Mouse (Mus musculus): ENCODE data around the gene Pdpn. TPM values are rescaled to one million over a fixed set of nuclear protein-coding genes. Genes with fewer than 3 reads are reported as not detected.

Pdpn gene
- polyA plus RNA-seq, 1 experiment: 44.8 TPM

GRCm38 (mm10) chr4:143280166-143280565 lies 19.2 kb downstream of the Pdpn start:
- TF ChIP-seq CTCF (IDR thresholded peaks at IDR 0.05; ENCODE audit: insufficient read depth, low read length) (0 out of 2 replicates have a peak, but pooled peaks have one; percentile 16), POLR2A (IDR thresholded peaks at IDR 0.05; ENCODE audit: borderline replicate concordance, extremely low read depth, low read depth, low read length) (no peak)
- H3K4me3 ChIP-seq (replicated peaks; ENCODE audit: extremely low read depth, low read depth, low read length): no peak overlapping the region
- WGBS: 86% methylated on average over 3 of the region's 3 CpGs
- H3K4me1 ChIP-seq (ENCODE audit: control insufficient read depth, insufficient read depth, low read length): no peaks in the 10 kb centered on the region; the same call in 1 of the 2 replicates
- peak; percentile 28 for DNase-seq

GRCm38 (mm10) chr4:143279661-143280060 lies 19.7 kb downstream of the Pdpn start:
- 54% methylated on average over 12 of the region's 12 CpGs for WGBS
- Histone ChIP-seq H3K4me3 (replicated peaks; ENCODE audit: extremely low read depth, low read depth, low read length) (no peak overlapping the region), H3K4me1 (ENCODE audit: control insufficient read depth, insufficient read depth, low read length) (no peaks in the 10 kb centered on the region; the same call in 1 of the 2 replicates)
- no peak for DNase-seq
- TF ChIP-seq POLR2A (IDR thresholded peaks at IDR 0.05; ENCODE audit: borderline replicate concordance, extremely low read depth, low read depth, low read length) (no peak), CTCF (IDR thresholded peaks at IDR 0.05; ENCODE audit: insufficient read depth, low read length) (no peak)

GRCm38 (mm10) chr4:143279016-143279415 lies 20.3 kb downstream of the Pdpn start:
- Histone ChIP-seq H3K4me3 (replicated peaks; ENCODE audit: extremely low read depth, low read depth, low read length) (no peak overlapping the region), H3K4me1 (ENCODE audit: control insufficient read depth, insufficient read depth, low read length) (no peaks in the 10 kb centered on the region; the same call in 1 of the 2 replicates)
- no peak for DNase-seq
- 80% methylated on average over 5 of the region's 5 CpGs for WGBS
- TF ChIP-seq POLR2A (IDR thresholded peaks at IDR 0.05; ENCODE audit: borderline replicate concordance, extremely low read depth, low read depth, low read length) (no peak), CTCF (IDR thresholded peaks at IDR 0.05; ENCODE audit: insufficient read depth, low read length) (no peak)

GRCm38 (mm10) chr4:143278429-143278871 lies 20.9 kb downstream of the Pdpn start:
- no peak overlapping the region for H3K4me3 ChIP-seq (replicated peaks; ENCODE audit: extremely low read depth, low read depth, low read length)
- TF ChIP-seq CTCF (IDR thresholded peaks at IDR 0.05; ENCODE audit: insufficient read depth, low read length) (no peak), POLR2A (IDR thresholded peaks at IDR 0.05; ENCODE audit: borderline replicate concordance, extremely low read depth, low read depth, low read length) (no peak)
- DNase-seq: no peak
- H3K4me1 ChIP-seq (ENCODE audit: control insufficient read depth, insufficient read depth, low read length): no peaks in the 10 kb centered on the region; the same call in 1 of the 2 replicates
- 32% methylated on average over 14 of the region's 14 CpGs for WGBS

GRCm38 (mm10) chr4:143277319-143277718 lies 22.0 kb downstream of the Pdpn start:
- 83% methylated on average over 6 of the region's 6 CpGs for WGBS
- no peak for TF ChIP-seq POLR2A (IDR thresholded peaks at IDR 0.05; ENCODE audit: borderline replicate concordance, extremely low read depth, low read depth, low read length)
- TF ChIP-seq CTCF (IDR thresholded peaks at IDR 0.05; ENCODE audit: insufficient read depth, low read length): no peak
- no peaks in the 10 kb centered on the region; the same call in 1 of the 2 replicates for H3K4me1 ChIP-seq (ENCODE audit: control insufficient read depth, insufficient read depth, low read length)
- no peak for DNase-seq
- H3K4me3 ChIP-seq (replicated peaks; ENCODE audit: extremely low read depth, low read depth, low read length): no peak overlapping the region

- 70% methylated on average over 6 of the region's 6 CpGs for WGBS
- no peaks in the 10 kb centered on the region for H3K4me1 ChIP-seq (ENCODE audit: control insufficient read depth, insufficient read depth, low read length)
Measured at GRCm38 (mm10) chr4:143271571-143271970, 27.8 kb downstream of the Pdpn start.

GRCm38 (mm10) chr4:143270903-143271302 lies 28.5 kb downstream of the Pdpn start:
- 50% methylated on average over 3 of the region's 3 CpGs for WGBS
- no peak for DNase-seq
- no peak overlapping the region for H3K4me3 ChIP-seq (replicated peaks; ENCODE audit: extremely low read depth, low read depth, low read length)
- no peaks in the 10 kb centered on the region for H3K4me1 ChIP-seq (ENCODE audit: control insufficient read depth, insufficient read depth, low read length)
- TF ChIP-seq POLR2A (IDR thresholded peaks at IDR 0.05; ENCODE audit: borderline replicate concordance, extremely low read depth, low read depth, low read length) (no peak), CTCF (IDR thresholded peaks at IDR 0.05; ENCODE audit: insufficient read depth, low read length) (no peak)

More at GRCm38 (mm10) chr4:143271571-143271970, 27.8 kb downstream of the Pdpn start:
- H3K4me3 ChIP-seq (replicated peaks; ENCODE audit: extremely low read depth, low read depth, low read length): no peak overlapping the region
- DNase-seq: no peak
- TF ChIP-seq POLR2A (IDR thresholded peaks at IDR 0.05; ENCODE audit: borderline replicate concordance, extremely low read depth, low read depth, low read length) (no peak), CTCF (IDR thresholded peaks at IDR 0.05; ENCODE audit: insufficient read depth, low read length) (no peak)

- no peak for TF ChIP-seq POLR2A (IDR thresholded peaks at IDR 0.05; ENCODE audit: borderline replicate concordance, extremely low read depth, low read depth, low read length)
- no peak for TF ChIP-seq CTCF (IDR thresholded peaks at IDR 0.05; ENCODE audit: insufficient read depth, low read length)
- no peaks in the 10 kb centered on the region for H3K4me1 ChIP-seq (ENCODE audit: control insufficient read depth, insufficient read depth, low read length)
- no peak for DNase-seq
- no peak overlapping the region for H3K4me3 ChIP-seq (replicated peaks; ENCODE audit: extremely low read depth, low read depth, low read length)
- WGBS: 69% methylated on average over 12 of the region's 12 CpGs
Measured at GRCm38 (mm10) chr4:143262696-143263095, 36.7 kb downstream of the Pdpn start.

- WGBS: 44% methylated on average over 8 of the region's 8 CpGs
- Histone ChIP-seq H3K4me3 (replicated peaks; ENCODE audit: extremely low read depth, low read depth, low read length) (no peak overlapping the region), H3K4me1 (ENCODE audit: control insufficient read depth, insufficient read depth, low read length) (no peaks in the 10 kb centered on the region)
- no peak for DNase-seq
- TF ChIP-seq CTCF (IDR thresholded peaks at IDR 0.05; ENCODE audit: insufficient read depth, low read length) (no peak), POLR2A (IDR thresholded peaks at IDR 0.05; ENCODE audit: borderline replicate concordance, extremely low read depth, low read depth, low read length) (no peak)
Measured at GRCm38 (mm10) chr4:143259718-143260349, 39.5 kb downstream of the Pdpn start.

- 35% methylated on average over 19 of the region's 19 CpGs for WGBS
- DNase-seq: peak; percentile 39
- TF ChIP-seq POLR2A (IDR thresholded peaks at IDR 0.05; ENCODE audit: borderline replicate concordance, extremely low read depth, low read depth, low read length) (no peak), CTCF (IDR thresholded peaks at IDR 0.05; ENCODE audit: insufficient read depth, low read length) (0 out of 2 replicates have a peak, but pooled peaks have one; percentile 7)
- H3K4me3 ChIP-seq (replicated peaks; ENCODE audit: extremely low read depth, low read depth, low read length): no peak overlapping the region
- no peaks in the 10 kb centered on the region for H3K4me1 ChIP-seq (ENCODE audit: control insufficient read depth, insufficient read depth, low read length)
Measured at GRCm38 (mm10) chr4:143258517-143258916, 40.8 kb downstream of the Pdpn start.
